Comparison of ENCODE assay signal across 12 mouse cellular contexts in the genomic region with DNA sequence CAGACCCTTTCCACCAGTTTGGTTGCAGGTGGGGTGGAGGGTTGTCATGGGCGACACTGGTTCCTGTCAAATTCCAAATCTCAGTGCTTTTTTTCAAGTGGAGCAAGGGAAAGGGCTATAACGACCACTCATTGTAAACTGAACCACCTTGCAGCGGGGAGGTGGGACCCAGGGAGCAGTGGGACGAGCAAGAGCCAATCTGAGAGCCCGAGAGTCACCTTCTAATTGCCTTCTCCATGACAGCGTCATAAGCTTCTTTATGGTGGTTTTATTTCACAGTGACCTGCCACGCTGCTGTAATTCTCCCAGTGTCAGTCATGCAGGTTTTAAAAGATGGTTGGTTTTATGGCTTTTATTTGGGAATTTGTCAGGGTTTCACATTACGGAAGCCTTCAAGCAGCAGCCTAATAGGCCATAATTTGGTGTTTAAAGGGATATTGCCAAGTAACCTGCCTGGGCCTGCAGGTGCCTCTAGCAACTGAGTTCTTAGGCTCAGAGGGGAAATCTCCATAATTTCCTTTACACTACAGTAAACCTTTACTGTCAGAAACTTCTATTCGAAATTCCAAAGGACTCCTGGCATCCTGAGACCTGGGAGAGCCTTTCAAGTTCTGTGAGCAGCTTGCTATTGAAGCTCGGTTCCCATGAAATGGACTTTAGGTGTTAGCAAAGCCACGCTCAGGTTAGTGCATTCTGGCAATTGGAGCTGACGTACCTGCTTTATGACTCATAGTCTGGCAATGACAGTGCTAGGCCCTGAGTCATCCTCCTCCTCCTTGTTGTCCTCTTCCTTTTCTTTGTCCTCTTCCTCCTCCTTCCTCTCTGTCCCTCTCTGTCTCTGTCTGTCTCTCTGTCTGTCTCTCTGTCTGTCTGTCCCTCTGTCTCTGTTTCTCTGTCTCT.
DNase-seq lines count a peak whose midpoint lies in the region; ATAC-seq lines count a peak whose summit lies in the region.
"Had no signal": no experiment of that assay in that cellular context is flagged by ENCODE, and none has a peak within 500 bp of the region (broad histone marks: within the 10 kb centered on the region; RNA-seq: fewer than 3 reads in every experiment).

No protein-coding gene starts in this region.

- H3K4me2 ChIP-seq in embryonic facial prominence, embryonic 11.5 days (ENCODE audit: low read depth, low read length): no peak overlapping the region
- H3K4me2 ChIP-seq in limb, embryonic 12.5 days: no peak overlapping the region; the same call in 1 of the 2 replicates
- H3K4me2 ChIP-seq in midbrain, embryonic 15.5 days: no peak overlapping the region

- no peaks in the 10 kb centered on the region for H3K36me3 ChIP-seq in megakaryocyte, embryonic 14.5 days (replicated peaks; ENCODE audit: low read length)
- no peaks in the 10 kb centered on the region for H3K36me3 ChIP-seq in embryonic facial prominence, embryonic 11.5 days (replicated peaks; ENCODE audit: control insufficient read depth, insufficient read depth, low read depth, low read length)
- no peaks in the 10 kb centered on the region for H3K36me3 ChIP-seq in limb, embryonic 12.5 days
- H3K36me3 ChIP-seq in midbrain, embryonic 15.5 days (replicated peaks): no peaks in the 10 kb centered on the region

- H3K4me3 ChIP-seq in megakaryocyte, embryonic 14.5 days (replicated peaks): peak overlapping the region; percentile 24
- no peak overlapping the region for H3K4me3 ChIP-seq in embryonic facial prominence, embryonic 11.5 days (ENCODE audit: low read depth, low read length)
- no peak overlapping the region for H3K4me3 ChIP-seq in limb, embryonic 12.5 days (replicated peaks)
- no peak overlapping the region for H3K4me3 ChIP-seq in midbrain, embryonic 15.5 days

- no peak for ATAC-seq in megakaryocyte, adult 5-6 weeks (ENCODE audit: poor library complexity, severe bottlenecking)
- 0 out of 2 replicates have a peak, but pooled peaks have one; percentile 57 for ATAC-seq in embryonic facial prominence, embryonic 11.5 days (replicated peaks; ENCODE audit: insufficient number of reproducible peaks, low FRiP score, low TSS enrichment, low read depth)
- ATAC-seq in limb, embryonic 12.5 days (ENCODE audit: insufficient number of reproducible peaks, insufficient read depth, low FRiP score, low TSS enrichment, low read depth): peak; percentile 72; the same call in 1 of the 2 replicates
- ATAC-seq in midbrain, embryonic 15.5 days (replicated peaks): no peak

- H3K9me3 ChIP-seq in megakaryocyte, embryonic 14.5 days: peaks cover 13% of the 10 kb centered on the region
- H3K9me3 ChIP-seq in embryonic facial prominence, embryonic 11.5 days (replicated peaks; ENCODE audit: control insufficient read depth, low read length): no peaks in the 10 kb centered on the region
- 0 out of 2 replicates have a peak, but pooled peaks cover under 1% of the 10 kb centered on the region for H3K9me3 ChIP-seq in limb, embryonic 12.5 days
- H3K9me3 ChIP-seq in midbrain, embryonic 15.5 days: no peaks in the 10 kb centered on the region

- H3K9ac ChIP-seq in embryonic facial prominence, embryonic 11.5 days (replicated peaks; ENCODE audit: low read length): no peak overlapping the region
- no peak overlapping the region for H3K9ac ChIP-seq in limb, embryonic 12.5 days (replicated peaks)
- no peak overlapping the region for H3K9ac ChIP-seq in midbrain, embryonic 15.5 days

- no peaks in the 10 kb centered on the region for H3K4me1 ChIP-seq in megakaryocyte, embryonic 14.5 days
- 0 out of 2 replicates have a peak, but pooled peaks cover 2% of the 10 kb centered on the region for H3K4me1 ChIP-seq in embryonic facial prominence, embryonic 11.5 days (ENCODE audit: control insufficient read depth, insufficient read depth, low read length)
- H3K4me1 ChIP-seq in limb, embryonic 12.5 days (replicated peaks): peaks cover 27% of the 10 kb centered on the region
- H3K4me1 ChIP-seq in midbrain, embryonic 15.5 days: no peaks in the 10 kb centered on the region

- H3K27ac ChIP-seq in embryonic facial prominence, embryonic 11.5 days (replicated peaks; ENCODE audit: low read depth, low read length): no peak overlapping the region
- H3K27ac ChIP-seq in limb, embryonic 12.5 days: no peak overlapping the region
- no peak overlapping the region for H3K27ac ChIP-seq in midbrain, embryonic 15.5 days

- 55% methylated on average over 12 of the region's 12 CpGs for WGBS in embryonic facial prominence, embryonic 11.5 days
- 15% methylated on average over 12 of the region's 12 CpGs for WGBS in limb, embryonic 12.5 days
- 60% methylated on average over 12 of the region's 12 CpGs for WGBS in midbrain, embryonic 15.5 days

- DNase-seq in adrenal gland, adult 8-10 months: peak; percentile 17
- DNase-seq in adrenal gland, postnatal 10 days: no peak
- peak; percentile 44 for DNase-seq in embryonic facial prominence, embryonic 11.5 days (ENCODE audit: low spot score)
- DNase-seq in spleen, postnatal 36 days (ENCODE audit: low spot score in 2 of 2): no peak
- DNase-seq: B cell, adult 2 months; kidney, adult 11 months; lung, postnatal 10 days; spleen, adult 18-20 months had no signal

- H3K27me3 ChIP-seq in megakaryocyte, embryonic 14.5 days (replicated peaks): no peaks in the 10 kb centered on the region
- H3K27me3 ChIP-seq in embryonic facial prominence, embryonic 11.5 days (ENCODE audit: control insufficient read depth, insufficient read depth, low read length): no peaks in the 10 kb centered on the region
- peaks cover 26% of the 10 kb centered on the region for H3K27me3 ChIP-seq in limb, embryonic 12.5 days
- no peaks in the 10 kb centered on the region for H3K27me3 ChIP-seq in midbrain, embryonic 15.5 days (replicated peaks)

Comparison
In these comparisons a context has a peak if more than half of its experiments do, and no peak if none do; other contexts are left out.
1. DNase-seq: peak in adrenal gland, adult 8-10 months (single experiment) and embryonic facial prominence, embryonic 11.5 days (single experiment); none in adrenal gland, postnatal 10 days (single experiment) and spleen, postnatal 36 days (0 of 2).
2. ATAC-seq: peak in embryonic facial prominence, embryonic 11.5 days (single experiment) and limb, embryonic 12.5 days (single experiment); none in megakaryocyte, adult 5-6 weeks (single experiment) and midbrain, embryonic 15.5 days (single experiment).